Mouse (Mus musculus) limb, embryonic 11.5 days (tissue): Measurements from ENCODE around the gene Gm10401. TPM values are rescaled to one million over a fixed set of nuclear protein-coding genes. Genes with fewer than 3 reads are reported as not detected.
"Not testable (repeated sequence)": the region's sequence is repeated elsewhere in the genome, so short reads cannot be mapped to it uniquely, and the experiment has no call there.

Experiments used
- ATAC-seq: fragments of 200-750 bp; cut with Nextera tagmentation; 2 replicates; pipeline ENCODE4 v1.8.0; 2017; ENCODE audit warnings: low read depth; ENCODE audit not compliant: insufficient number of reproducible peaks, low FRiP score, low TSS enrichment
- DNase-seq: peaks from one replicate; pipeline ENCODE4 v3.0.0-alpha.2; 2015; ENCODE audit warnings: low spot score
- H3K27ac ChIP-seq: fragments of 300-500 bp; sonication (generic); replicated peaks from 2 replicates; pipeline ENCODE4 v1.5.1; 2014; ENCODE audit warnings: low read depth, mild to moderate bottlenecking, low read length
- H3K27me3 ChIP-seq: fragments of 300-500 bp; sonication (generic); 2 replicates; pipeline ENCODE4 v1.6.1; 2014; ENCODE audit warnings: mild to moderate bottlenecking, low read length, mixed read lengths; ENCODE audit not compliant: control insufficient read depth, insufficient read depth
- H3K36me3 ChIP-seq: fragments of 300-500 bp; sonication (generic); 2 replicates; pipeline ENCODE4 v1.6.1; 2014; ENCODE audit warnings: mild to moderate bottlenecking, low read length, moderate library complexity, mixed read lengths; ENCODE audit not compliant: control insufficient read depth, insufficient read depth
- H3K4me1 ChIP-seq: fragments of 300-500 bp; sonication (generic); 2 replicates; pipeline ENCODE4 v1.6.1; 2014; ENCODE audit warnings: low read length, mixed read lengths; ENCODE audit not compliant: control insufficient read depth, insufficient read depth
- H3K4me2 ChIP-seq: fragments of 300-500 bp; sonication (generic); 2 replicates; pipeline ENCODE4 v1.6.1; 2014; ENCODE audit warnings: low read depth, mild to moderate bottlenecking, moderate library complexity; ENCODE audit not compliant: severe bottlenecking
- H3K4me3 ChIP-seq: fragments of 300-500 bp; sonication (generic); 2 replicates; pipeline ENCODE4 v1.5.1; 2014; ENCODE audit warnings: low read depth, low read length
- H3K9ac ChIP-seq: fragments of 300-500 bp; sonication (generic); 2 replicates; pipeline ENCODE4 v1.6.1; 2014; ENCODE audit warnings: mild to moderate bottlenecking, low read length
- H3K9me3 ChIP-seq: fragments of 300-500 bp; sonication (generic); 2 replicates; pipeline ENCODE4 v1.6.1; 2016; ENCODE audit warnings: low read length; ENCODE audit not compliant: control insufficient read depth
- WGBS: fragments of 180-500 bp; shearing (Covaris S2); extraction: QIAGEN DNeasy Blood & Tissue Kit; methylation state at CpG from one replicate; pipeline ENCODE4 v1.1.7; 2014; 5-methylcytosine and 5-hydroxymethylcytosine counted together
- polyA plus RNA-seq: library from polyadenylated mRNA; unstranded; fragments of >200 nt; fragmentation: Nextera tagmentation; extraction: Ambion mirVana; gene quantifications from 2 replicates; pipeline ENCODE4 v1.2.1, GENCODE M21; 2014

Gm10401 gene
- polyA plus RNA-seq, 1 experiment from 2014 or later: 36.5 TPM

DNA sequence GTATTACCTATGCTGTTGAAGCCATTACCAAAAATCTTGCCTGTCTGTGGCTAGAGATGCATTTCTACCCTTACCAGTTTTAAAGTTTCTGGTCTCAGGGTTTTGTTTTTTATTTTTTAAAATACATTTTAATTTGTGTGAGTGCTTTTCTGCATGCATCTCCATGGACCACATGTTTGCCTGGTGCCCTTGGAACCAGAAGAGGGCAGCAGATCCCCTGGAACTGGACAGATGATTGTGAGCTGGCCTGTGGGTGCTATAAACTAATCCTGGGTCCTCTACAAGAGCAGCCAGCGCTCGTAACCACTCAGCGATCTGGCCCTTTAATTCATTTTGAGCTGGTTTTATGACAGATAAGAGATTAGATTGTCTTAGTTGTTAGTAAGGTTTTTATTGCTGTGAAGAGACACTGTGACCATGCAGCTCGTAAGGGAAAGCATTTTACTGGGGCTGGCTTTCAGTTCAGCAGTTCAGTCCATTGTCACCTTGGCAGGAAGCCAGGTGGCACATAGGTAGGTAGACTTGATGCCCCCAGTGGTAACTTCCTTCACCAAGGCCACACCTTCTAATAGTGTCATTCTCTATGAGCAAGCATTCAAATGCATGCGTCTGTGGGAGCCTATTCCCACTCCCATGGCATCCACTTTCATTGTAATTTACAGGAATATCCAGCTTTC lies 8.4 kb downstream of the Gm10401 start:
- Histone ChIP-seq H3K4me3 (no peak overlapping the region), H3K9me3 (no peaks in the 10 kb centered on the region), H3K9ac (no peak overlapping the region), H3K4me1 (no peaks in the 10 kb centered on the region), H3K36me3 (peaks cover 28% of the 10 kb centered on the region), H3K27ac (no peak overlapping the region), H3K4me2 (no peak overlapping the region), H3K27me3 (no peaks in the 10 kb centered on the region)
- ATAC-seq (no peak), DNase-seq (no peak)
- WGBS: 92% methylated on average over 5 of the region's 5 CpGs

DNA sequence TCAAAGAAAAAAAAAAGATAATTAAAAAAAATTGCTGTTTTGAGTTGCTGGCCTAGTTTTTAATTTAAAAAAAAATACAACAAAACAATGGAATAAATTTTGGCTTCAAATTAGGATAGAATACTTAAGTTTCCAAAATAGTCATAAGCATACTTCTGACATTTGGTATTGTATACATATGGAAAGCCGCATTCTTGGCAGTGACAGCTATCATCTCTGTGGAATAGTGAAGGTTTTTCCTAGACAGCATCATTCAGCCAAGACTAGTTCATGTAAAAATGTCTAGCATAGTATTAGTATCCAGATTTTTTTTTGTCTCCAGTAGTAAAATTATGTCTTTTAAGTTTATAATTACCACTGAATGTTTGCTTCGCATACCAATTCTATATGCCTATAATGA lies 12.4 kb downstream of the Gm10401 start:
- H3K9me3 ChIP-seq: no peaks in the 10 kb centered on the region
- H3K36me3 ChIP-seq: peaks cover 29% of the 10 kb centered on the region
- H3K4me2 ChIP-seq: no peak overlapping the region
- H3K9ac ChIP-seq: no peak overlapping the region
- no peak overlapping the region for H3K27ac ChIP-seq
- no peaks in the 10 kb centered on the region for H3K4me1 ChIP-seq
- no peak overlapping the region for H3K4me3 ChIP-seq
- 95% methylated on average over 2 of the region's 2 CpGs for WGBS
- DNase-seq (no peak), ATAC-seq (no peak)
- no peaks in the 10 kb centered on the region for H3K27me3 ChIP-seq

DNA sequence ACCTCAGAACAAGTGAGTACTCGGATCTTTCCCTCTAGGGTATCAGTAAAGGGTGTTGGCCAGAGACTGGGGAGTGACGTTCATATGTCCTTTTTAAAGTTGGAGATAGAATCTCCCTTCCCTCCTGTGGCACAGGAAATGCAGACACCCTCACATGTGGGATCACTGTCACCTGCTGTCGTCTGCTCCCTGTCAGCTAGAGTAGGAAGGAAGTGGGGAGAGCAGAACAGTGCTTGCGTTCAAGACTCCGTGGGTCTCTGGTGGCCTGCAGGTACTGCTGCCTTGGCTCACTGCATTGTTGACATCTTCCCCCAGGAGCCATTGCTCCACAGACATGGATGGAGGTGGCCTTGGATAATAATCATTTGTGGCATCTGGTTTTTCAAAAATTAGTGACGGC lies 14.6 kb downstream of the Gm10401 start:
- Histone ChIP-seq H3K27ac (no peak overlapping the region), H3K36me3 (peaks cover 15% of the 10 kb centered on the region), H3K4me1 (no peaks in the 10 kb centered on the region), H3K9me3 (no peaks in the 10 kb centered on the region), H3K27me3 (no peaks in the 10 kb centered on the region), H3K9ac (no peak overlapping the region), H3K4me2 (no peak overlapping the region), H3K4me3 (no peak overlapping the region)
- ATAC-seq: no peak
- WGBS: 83% methylated on average over 6 of the region's 6 CpGs
- no peak for DNase-seq

DNA sequence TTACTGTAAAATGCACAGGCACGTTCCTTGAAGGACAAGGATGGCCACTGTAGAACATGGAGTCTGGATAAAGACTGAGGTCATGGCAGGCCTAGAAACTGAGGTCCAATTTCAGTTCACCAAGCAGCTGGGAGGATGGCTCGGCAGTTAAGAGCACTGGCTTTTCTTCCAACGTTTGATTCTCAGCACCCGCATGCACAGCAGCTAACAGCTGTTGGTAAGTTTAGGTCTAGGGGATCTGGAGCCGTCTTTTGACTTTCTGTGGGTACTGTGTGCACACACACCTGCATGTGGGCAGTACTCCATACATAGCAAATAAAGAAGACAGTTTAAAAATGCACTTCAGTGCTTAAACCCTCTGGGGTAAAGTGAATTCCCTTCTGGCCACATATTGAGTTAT lies 16.5 kb downstream of the Gm10401 start:
- no peak overlapping the region for H3K9ac ChIP-seq
- H3K9me3 ChIP-seq: no peaks in the 10 kb centered on the region
- no peaks in the 10 kb centered on the region for H3K27me3 ChIP-seq
- no peak overlapping the region for H3K4me2 ChIP-seq
- no peak overlapping the region for H3K27ac ChIP-seq
- peaks cover 6% of the 10 kb centered on the region; the same call in 1 of the 2 replicates for H3K36me3 ChIP-seq
- DNase-seq (no peak), ATAC-seq (no peak)
- 85% methylated on average over 5 of the region's 5 CpGs for WGBS
- no peaks in the 10 kb centered on the region for H3K4me1 ChIP-seq
- H3K4me3 ChIP-seq: no peak overlapping the region

DNA sequence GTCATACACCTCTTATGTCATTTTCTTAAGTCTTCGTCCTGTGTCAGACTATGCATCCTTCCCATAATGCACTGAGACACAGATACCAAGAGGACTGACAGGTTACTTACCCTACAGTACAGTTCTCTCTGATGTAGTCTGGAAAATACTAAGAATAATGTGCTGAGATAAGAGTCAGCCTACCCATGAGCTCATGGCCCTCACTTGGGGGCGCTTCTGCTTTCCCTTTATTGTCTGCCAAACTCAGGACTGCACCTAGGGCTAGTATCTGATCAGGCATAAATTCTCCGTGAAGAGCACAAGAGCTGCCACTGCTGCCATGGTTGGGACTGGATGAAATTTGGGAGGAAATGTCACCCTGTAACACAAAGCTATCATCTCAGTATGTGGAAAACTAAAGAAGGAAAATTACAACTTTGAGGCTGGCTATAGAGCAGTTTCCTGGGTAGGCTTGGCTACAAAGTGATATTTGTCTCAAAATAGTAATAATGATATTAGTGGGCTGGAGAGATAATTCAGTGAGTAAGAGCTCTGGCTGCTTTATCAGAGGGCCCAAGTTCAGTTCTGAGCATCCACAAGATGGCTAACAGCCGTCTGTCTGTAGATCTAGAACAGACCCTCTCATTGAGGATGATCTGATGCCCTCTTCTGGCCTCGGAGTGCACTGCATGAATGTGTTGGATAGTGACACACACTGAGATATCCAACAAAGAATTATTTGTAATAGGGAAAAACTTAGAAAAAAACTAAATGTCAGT lies 21.8 kb downstream of the Gm10401 start:
- no peak overlapping the region for H3K27ac ChIP-seq
- H3K9ac ChIP-seq: no peak overlapping the region
- no peaks in the 10 kb centered on the region for H3K9me3 ChIP-seq
- H3K4me1 ChIP-seq: peaks cover 8% of the 10 kb centered on the region
- no peaks in the 10 kb centered on the region; the same call in 1 of the 2 replicates for H3K36me3 ChIP-seq
- H3K4me3 ChIP-seq: no peak overlapping the region
- no peak overlapping the region for H3K4me2 ChIP-seq
- DNase-seq (peak; percentile 75), ATAC-seq (no peak)
- no peaks in the 10 kb centered on the region for H3K27me3 ChIP-seq
- WGBS: 59% methylated on average over 5 of the region's 5 CpGs

DNA sequence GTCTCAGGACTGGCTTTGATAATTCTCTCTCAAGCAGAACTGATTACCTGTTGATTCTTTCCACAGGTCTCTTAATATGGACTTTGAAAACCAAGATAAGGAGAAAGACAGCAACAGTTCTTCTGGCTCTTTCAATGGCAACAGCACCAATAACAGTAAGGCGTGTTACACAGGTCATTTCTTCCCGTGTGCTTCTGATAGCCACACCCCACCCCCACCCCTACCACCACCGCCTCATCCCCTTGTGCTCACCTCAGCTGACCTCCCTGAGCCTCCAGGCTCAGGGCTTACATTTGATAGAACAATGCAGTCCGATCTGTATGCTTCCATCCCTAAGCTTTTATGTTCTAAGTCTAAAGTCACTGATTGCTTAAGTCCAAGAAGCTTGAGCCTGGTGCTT lies 23.3 kb downstream of the Gm10401 start:
- Histone ChIP-seq H3K9ac (no peak overlapping the region), H3K4me1 (peaks cover 8% of the 10 kb centered on the region), H3K27me3 (no peaks in the 10 kb centered on the region), H3K27ac (no peak overlapping the region), H3K36me3 (no peaks in the 10 kb centered on the region; the same call in 1 of the 2 replicates), H3K4me2 (no peak overlapping the region), H3K4me3 (no peak overlapping the region), H3K9me3 (no peaks in the 10 kb centered on the region)
- DNase-seq (no peak), ATAC-seq (no peak)
- 80% methylated on average over 4 of the region's 4 CpGs for WGBS

DNA sequence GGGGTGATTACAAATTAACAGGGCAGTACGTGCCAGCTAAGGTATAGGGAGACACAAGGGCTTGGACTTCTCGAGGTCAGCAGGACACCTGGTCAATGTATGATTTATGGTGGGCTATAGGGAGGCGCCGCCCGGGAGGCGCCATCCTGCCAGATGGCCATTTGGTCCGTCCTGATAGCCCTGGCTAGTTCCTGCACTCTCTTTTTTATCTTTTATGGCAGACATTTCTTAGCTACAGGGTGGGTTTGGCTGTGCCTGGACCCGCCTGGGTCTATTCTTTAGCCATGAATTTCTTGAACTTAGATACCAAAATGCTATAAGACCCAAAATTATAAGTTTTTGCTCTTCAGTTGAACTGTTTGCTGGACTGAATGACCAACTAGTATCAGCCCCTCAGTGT lies 24.8 kb downstream of the Gm10401 start:
- not testable (repeated sequence) for H3K4me1 ChIP-seq, H3K27ac ChIP-seq, H3K4me3 ChIP-seq, H3K27me3 ChIP-seq, DNase-seq, H3K4me2 ChIP-seq, H3K9me3 ChIP-seq, H3K36me3 ChIP-seq, ATAC-seq, H3K9ac ChIP-seq
- 12% methylated on average over 8 of the region's 8 CpGs for WGBS

DNA sequence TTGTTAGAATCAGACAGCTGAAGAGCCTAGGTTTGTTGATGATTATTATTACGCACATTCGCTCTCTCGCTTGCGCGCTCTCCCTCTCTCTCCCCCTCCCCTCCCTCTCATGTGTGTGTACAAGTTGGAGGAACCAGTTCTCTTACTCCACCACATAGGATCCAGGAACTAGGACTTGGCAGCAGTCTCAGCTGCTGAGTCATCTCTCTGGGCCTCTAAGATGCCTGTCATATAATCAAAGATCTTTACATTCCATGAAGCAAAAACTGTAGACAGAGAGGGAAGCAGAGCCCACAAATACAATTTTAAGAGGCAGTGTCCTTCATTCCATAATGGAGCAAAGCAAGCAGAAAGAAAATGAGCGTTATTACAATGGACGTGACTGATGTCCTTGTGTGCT lies 26.0 kb downstream of the Gm10401 start:
- Histone ChIP-seq H3K27ac (no peak overlapping the region), H3K9ac (no peak overlapping the region), H3K36me3 (no peaks in the 10 kb centered on the region; the same call in 1 of the 2 replicates), H3K4me3 (no peak overlapping the region), H3K27me3 (no peaks in the 10 kb centered on the region), H3K4me2 (no peak overlapping the region), H3K9me3 (no peaks in the 10 kb centered on the region), H3K4me1 (peaks cover 8% of the 10 kb centered on the region)
- 86% methylated on average over 7 of the region's 7 CpGs for WGBS
- DNase-seq (no peak), ATAC-seq (no peak)
